Mouse (Mus musculus): ENCODE results near the gene Dolk.

Gene Dolk

GRCm38 (mm10) chr2:30268371-30268770 lies 17.8 kb downstream of the Dolk start:
- DNase-seq (ENCODE audit: low read depth, low spot score) = no peak

- DNase-seq (ENCODE audit: low read depth, low spot score) = no peak
Observed at GRCm38 (mm10) chr2:30267466-30267865, 18.7 kb downstream of the Dolk start.

GRCm38 (mm10) chr2:30266392-30266941 lies 19.7 kb downstream of the Dolk start:
- no peak for DNase-seq (ENCODE audit: low read depth, low spot score)

GRCm38 (mm10) chr2:30265767-30266253 lies 20.3 kb downstream of the Dolk start, which contains the start of gene Phyhd1:
Phyhd1 (plus strand) TSS chr2:30266203.
- no peak for DNase-seq (ENCODE audit: low read depth, low spot score)

GRCm38 (mm10) chr2:30264671-30265519 lies 21.2 kb downstream of the Dolk start:
- no peak for DNase-seq (ENCODE audit: low read depth, low spot score)

- DNase-seq (ENCODE audit: low read depth, low spot score) = no peak
Observed at GRCm38 (mm10) chr2:30263811-30264210, 22.3 kb downstream of the Dolk start.

GRCm38 (mm10) chr2:30262840-30263441 lies 23.2 kb downstream of the Dolk start:
- DNase-seq (ENCODE audit: low read depth, low spot score) = no peak

GRCm38 (mm10) chr2:30261921-30262839 lies 24.0 kb downstream of the Dolk start:
- no peak for DNase-seq (ENCODE audit: low read depth, low spot score)

GRCm38 (mm10) chr2:30261064-30261736 lies 24.9 kb downstream of the Dolk start:
- peak; percentile 27 for DNase-seq (ENCODE audit: low read depth, low spot score)

- DNase-seq (ENCODE audit: low read depth, low spot score) = no peak
Observed at GRCm38 (mm10) chr2:30259131-30260064, 26.7 kb downstream of the Dolk start.

GRCm38 (mm10) chr2:30258600-30258999 lies 27.5 kb downstream of the Dolk start:
- DNase-seq (ENCODE audit: low read depth, low spot score) = no peak

GRCm38 (mm10) chr2:30257699-30258460 lies 28.3 kb downstream of the Dolk start:
- DNase-seq (ENCODE audit: low read depth, low spot score) = no peak

- no peak for DNase-seq (ENCODE audit: low read depth, low spot score)
Observed at GRCm38 (mm10) chr2:30256616-30257350, 29.4 kb downstream of the Dolk start.

- DNase-seq (ENCODE audit: low read depth, low spot score) = no peak
Observed at GRCm38 (mm10) chr2:30255631-30256395, 30.3 kb downstream of the Dolk start.

GRCm38 (mm10) chr2:30253809-30254208 lies 32.3 kb downstream of the Dolk start:
- no peak for DNase-seq (ENCODE audit: low read depth, low spot score)

- DNase-seq (ENCODE audit: low read depth, low spot score) = no peak
Observed at GRCm38 (mm10) chr2:30252521-30252920, 33.6 kb downstream of the Dolk start.

GRCm38 (mm10) chr2:30251417-30252104 lies 34.6 kb downstream of the Dolk start:
- peak; percentile 59 for DNase-seq (ENCODE audit: low read depth, low spot score)

All from A20 (cell line).